Mouse (Mus musculus) spleen, adult 18-20 months (tissue): ENCODE data around the gene Hsp90b1.
"Not testable (repeated sequence)": the region's sequence is repeated elsewhere in the genome, so short reads cannot be mapped to it uniquely, and the experiment has no call there.

ENCODE experiments used
- DNase-seq, 2 experiments: peaks; one replicate each; pipeline ENCODE4 v3.0.0; 2022; ENCODE audit warnings: mixed read lengths in 2 of 2

The Hsp90b1 gene

DNA sequence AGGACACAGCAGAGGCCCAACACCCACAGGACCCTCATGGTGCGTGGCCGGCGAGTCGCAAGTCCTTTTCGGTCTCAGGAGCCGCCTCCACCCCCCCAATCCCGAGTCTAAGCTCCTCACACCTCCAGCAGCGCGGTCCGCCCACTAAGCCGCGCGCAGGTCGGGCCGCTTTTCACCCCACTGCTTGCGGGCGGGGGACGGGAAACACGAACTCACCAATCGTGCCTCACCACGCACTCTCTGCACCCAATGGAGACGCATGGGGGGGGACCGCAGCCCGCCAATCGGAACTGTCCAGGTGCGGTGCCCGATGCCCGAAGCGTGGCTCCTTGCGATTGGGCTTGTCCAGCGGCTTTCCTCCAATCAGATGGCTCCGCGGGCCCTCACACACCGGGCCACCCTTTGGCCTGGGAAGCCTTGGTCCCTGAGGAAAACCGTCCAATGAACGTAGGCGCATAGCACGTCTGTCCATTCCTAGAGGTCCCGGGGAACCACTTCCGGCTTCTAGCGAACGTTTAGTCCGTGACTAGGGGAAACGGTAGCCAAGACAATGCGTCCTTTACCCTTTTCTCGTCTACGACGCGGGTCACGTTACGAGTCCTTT is at the start of gene Hsp90b1, which contains the start of gene Ttc41:
Hsp90b1 (minus strand) TSS at position 192 of the 604 bp plus-strand sequence.
Ttc41 (plus strand) TSS at position 494 of the 604 bp plus-strand sequence.
- peak; percentile 92 to 98 for DNase-seq

DNA sequence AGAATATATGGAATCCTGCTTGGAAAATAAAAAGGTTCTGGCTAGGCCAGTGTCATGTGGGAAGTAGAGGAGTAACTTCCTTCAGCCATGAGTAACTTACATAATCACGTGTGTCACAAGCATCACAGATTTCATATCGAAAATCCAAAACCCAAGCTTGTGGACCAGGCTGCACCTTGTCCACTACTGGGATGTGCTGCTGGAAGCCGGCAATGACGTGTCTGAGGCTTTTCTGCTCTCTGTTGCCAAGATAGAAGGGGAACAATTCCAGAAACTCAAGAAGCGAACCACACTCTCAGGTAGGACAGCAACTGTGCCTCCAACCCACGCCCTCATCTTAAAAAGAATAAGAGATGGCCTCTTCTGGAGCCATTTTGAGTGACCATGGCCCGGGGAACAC is 39.0 kb upstream of the Hsp90b1 start:
- no peak for DNase-seq

DNA sequence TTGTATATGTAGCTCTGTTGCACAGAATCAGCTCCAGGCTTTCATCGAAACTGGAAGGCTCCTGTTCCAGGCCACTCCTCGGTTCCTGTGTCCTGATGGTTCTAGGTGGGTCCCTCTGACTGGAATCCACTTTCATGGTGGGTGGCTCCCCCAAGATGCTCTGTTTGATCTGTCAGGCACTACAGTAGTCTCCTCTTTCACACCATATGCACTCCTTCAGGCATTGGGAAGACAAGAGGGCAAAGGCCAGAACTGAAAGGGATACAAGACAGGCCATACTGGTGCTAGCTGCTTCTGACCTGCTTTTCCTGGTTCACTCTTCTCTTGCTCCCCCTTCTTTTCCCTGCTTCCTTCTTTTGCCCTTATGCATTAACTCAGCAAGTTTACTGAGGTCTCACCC is 37.6 kb upstream of the Hsp90b1 start:
- no peak for DNase-seq

DNA sequence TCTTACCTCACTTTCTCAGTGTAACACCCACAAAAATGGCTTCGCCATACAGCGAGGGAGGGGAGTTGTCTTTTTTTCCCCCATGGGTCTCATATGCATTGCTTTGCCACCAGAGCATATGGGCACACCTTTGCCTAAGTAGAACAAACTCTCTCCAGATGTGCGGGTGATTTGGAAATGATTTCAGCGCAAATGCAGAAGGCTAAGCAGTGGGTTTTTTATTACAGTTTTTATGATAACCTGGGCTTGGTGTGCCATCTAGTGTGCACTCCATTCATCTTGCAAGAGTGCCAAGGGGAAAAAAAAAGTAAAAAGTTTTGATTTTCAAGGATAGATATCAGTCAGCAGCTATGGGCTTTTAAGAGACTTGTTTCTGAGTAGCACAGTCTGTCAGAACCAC is 29.7 kb upstream of the Hsp90b1 start:
- no peak for DNase-seq

DNA sequence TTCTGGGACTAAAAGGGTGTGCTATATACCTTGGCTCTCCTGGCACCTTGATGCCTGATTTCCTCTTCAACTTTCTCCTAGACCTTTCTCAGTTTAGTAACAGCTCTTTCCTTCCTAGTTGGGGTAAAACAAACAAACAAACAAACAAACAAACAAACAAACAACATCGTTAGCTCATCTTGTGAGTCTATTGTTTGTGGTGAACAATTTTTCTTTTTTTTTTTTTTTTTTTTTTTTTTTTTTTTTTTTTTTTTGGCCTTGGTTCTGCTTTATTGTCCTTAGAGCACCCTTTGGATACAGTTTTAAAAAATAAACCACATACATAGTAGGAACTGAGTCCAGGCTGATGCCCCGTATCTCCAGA is 26.2 kb upstream of the Hsp90b1 start:
- DNase-seq, result no peak

DNA sequence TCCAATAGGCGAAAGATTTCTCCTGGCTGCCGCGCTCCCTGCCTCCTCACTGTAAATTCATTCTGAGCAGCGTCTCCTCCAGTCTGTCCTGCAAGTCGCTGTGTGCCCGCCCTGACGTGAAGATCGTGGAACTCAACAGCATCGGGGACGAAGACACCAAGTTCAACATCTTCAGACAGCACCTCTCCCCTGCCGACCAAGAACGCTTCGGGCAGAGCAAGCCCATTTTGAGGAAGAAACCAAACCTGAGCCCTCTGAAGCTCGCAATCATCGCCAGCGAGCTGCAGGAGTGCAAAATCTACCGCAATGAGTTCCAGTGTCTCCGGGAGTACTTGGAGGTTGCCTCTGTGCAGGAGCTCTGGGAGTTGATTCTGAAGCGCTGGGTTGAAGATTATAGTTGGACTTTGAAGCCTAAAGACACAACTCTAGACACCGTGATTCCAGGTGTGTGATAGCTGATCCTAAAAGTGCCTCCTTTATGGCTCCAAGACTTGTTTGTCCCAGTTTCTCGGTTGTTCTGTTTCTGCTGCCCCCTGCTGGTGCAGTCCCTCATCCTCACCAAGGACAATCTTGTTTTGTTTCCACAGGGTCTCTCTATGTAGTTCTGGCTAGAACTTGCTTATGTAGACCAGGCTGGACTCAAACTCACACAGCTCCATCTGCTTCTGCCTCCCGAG is 25.7 kb upstream of the Hsp90b1 start:
- peak; percentile 66 to 88 for DNase-seq

DNA sequence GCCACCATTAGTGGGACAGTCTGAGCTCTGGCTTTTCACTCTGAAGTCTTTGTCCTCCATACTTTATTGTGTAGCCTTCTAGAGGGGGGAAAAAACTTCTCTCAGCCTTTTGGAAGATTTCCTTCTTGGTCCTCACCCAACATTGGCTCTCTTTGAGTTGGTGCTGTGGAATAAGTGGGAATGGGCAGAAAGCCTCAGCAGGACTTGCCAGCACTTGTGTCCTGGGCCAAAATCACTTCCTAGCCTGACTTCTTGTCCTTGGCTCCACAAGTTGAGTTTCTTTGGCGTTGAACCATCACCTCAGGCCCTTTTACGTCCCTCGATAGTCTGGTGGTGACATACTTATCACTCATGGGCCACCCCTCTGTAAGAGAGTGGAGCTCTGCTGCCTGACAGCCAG is 22.9 kb upstream of the Hsp90b1 start:
- DNase-seq, result no peak

DNA sequence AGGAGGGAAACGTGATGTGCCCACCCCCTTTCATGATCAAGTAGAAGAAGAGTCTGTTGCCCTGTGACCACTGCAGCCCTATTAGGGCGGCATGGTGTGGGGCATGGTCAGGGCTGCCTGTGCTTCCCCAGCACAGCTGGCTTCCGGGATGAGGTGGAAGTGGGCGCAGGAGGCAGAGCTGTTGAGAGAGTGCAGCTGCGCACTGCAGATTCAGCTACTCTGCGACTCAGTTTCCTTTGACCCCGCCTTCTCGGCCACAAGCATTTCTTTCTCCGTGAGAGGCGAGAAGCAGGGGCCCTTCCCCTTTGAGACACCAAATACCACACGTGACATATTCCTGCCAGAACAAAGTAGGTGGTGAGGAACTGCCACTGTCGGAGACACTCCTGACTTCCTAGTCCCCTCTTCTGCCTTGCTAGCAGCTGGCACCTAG is 22.3 kb upstream of the Hsp90b1 start:
- DNase-seq, result peak; percentile 58 to 71

DNA sequence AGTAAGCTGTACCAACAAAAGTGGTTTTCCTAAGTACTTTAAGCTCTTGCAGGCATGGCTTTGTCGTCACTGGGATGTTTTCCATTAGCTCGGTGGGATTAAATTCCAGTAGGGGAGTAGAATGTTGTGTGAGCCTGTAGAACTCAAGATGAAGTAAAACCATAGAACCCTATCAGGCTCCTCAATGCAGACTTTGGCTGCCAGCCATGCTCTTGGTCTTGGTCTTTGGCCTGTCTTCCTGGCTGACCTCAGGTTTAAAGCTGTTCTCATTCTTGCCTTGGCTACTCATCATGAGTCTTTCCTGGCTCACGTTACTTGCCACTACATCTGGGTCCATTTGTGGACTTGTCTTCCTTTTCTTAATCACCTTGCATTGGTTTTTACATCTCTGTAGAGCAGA is 6.8 kb upstream of the Hsp90b1 start:
- no peak for DNase-seq

DNA sequence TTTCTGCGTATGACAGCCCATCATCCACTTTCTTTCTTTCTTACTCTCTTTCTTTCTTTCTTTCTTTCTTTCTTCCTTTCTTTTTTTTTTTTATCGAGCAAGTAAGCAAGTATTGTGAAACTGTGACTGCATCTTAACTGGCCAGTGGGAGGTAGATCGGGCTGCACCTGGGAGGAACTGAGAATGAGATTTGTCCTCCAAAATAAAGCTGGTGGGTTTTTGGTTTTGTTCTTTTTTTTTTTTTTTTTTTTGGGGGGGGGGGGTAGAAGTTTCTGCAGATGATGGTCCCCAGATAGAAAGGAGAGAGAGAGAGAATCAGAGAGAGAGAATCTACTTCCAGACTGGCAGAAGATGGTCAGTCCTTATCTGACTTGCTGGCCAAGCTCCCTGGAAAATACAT is 1.8 kb upstream of the Hsp90b1 start:
- DNase-seq, result no peak

DNA sequence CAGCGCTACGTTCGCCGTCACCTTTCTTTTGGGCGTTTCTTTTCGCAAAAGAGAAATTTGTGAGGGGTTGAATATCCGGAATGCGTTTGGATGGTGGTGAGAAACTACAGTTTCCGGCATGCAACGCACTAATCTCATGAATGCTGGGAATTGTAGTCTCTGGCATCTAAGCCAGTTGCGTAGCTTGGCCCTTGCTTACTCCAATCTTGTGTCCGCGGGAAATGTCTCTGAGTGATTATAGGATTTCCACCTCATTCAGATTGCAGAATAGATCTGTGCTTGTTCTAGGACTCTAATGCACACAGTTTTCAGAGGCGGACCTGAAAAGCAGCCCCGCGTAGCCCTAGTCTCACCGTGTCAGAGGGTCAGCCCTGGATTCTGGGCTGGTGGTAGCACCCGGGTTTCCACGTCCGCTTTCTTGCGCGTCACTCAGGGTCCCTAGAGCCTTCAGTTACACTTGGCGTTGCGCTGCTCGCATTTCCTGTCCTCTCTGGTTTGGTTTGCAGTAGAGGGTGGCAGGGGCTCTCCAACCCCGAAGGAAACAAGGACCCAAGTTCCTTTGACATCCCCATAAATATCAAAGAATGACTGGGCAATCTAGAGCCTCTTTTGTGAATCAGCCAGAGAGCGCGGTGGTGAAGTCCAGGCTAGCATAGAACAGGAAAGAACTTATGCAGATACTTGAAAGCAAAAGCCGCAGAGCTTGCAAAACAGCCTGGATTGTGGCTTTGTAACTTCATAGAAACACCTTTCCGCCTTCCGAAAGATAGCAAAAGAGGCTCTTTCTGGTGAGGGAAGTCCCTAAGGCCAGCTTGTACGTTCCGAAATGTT is 828 bp upstream of the Hsp90b1 start:
- peak; percentile 75 for DNase-seq

DNA sequence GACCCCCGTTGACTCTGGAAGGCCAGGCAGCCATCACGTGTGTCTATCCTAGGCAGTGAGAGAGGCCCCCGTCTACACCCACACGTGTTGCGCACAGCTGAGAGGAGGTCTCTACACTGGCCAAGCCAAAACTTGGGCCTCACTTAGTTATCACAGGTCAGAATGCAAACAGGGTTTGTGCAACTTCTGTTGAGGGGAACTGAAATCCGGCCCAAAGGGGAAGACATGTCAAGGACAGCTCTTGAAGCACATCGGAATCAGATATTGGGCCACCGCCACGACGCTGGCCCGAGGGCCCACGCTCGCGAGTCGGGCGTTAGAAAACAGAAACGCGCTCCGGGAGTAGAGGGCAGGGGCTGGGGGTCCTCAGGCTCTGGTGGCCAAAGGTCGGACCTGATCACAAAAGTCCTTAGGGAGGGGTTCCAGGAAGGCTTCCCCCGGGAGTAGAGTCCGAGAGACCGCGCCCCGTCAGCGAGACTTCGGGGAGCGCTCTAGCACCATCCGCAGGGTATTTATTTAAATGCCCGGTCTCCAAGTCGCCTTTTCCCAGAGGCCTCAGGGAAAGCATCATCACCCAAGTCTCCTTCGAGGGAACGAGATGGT is 619 bp downstream of the Hsp90b1 start:
- DNase-seq, result peak; percentile 33 to 43

DNA sequence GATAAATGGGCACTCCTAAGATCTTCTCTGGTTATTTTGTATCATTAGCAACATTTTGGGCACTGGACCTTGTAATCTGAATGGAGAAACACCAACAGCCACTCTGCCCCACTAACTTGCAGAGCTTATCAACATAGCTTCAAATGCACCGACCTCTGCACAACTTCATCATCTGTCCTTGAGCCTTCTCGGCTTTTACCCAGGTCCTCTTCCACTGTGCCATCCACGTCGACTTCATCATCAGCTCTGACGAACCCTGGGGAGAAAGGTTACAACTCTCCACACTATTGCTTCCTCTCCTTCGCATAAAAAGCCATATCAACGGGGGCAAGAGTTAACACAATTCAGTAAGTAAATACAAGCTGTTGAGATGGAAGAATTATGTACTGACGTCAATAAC is 1.2 kb downstream of the Hsp90b1 start:
- no peak for DNase-seq

DNA sequence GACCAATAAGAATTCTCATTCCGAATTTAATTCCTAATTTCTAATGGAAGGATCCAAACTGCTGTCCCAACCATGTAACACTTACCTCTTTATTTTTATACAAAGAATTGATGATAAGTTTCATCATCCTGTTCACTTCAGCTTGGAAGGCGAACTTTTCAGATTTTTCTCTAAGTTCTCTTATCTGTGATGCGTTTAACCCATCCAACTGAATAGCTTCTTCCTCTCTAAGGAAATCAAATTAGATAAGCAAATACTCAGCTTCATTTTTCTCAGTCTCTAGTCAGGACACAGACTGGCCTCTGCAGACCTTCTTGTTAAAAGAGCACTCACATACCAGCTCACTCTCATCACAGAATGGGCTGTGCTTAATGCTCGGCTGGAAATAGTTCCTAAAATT is 1.9 kb downstream of the Hsp90b1 start:
- DNase-seq, result no peak

DNA sequence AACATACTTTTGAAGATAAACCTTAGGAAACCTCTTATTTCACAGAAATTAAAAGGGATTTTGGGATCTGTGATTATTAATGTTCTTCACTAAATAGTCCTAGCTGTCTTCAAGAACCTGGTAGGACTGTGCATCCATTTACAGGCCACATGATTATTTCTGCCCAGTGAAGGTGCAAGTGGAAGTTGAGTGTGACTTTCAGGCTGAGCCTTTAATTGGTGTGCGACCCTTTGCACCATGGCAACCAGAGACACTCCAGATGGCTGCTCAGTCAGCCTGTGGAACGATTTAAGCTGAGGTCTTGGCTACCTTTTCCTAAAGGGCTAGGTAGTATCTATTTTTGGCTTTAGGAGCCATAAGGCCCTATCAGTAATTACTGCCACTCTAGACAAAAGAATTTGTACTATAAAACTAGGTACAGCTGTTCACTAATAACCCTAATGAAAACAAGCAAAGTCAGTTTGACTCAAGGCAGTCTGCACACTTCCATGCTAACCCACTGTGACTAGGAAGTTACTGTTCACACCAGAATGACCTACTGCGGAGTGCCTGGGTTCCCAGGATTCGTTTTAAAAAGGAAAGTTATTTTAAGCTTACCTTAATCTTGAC is 2.9 kb downstream of the Hsp90b1 start:
- no peak for DNase-seq

DNA sequence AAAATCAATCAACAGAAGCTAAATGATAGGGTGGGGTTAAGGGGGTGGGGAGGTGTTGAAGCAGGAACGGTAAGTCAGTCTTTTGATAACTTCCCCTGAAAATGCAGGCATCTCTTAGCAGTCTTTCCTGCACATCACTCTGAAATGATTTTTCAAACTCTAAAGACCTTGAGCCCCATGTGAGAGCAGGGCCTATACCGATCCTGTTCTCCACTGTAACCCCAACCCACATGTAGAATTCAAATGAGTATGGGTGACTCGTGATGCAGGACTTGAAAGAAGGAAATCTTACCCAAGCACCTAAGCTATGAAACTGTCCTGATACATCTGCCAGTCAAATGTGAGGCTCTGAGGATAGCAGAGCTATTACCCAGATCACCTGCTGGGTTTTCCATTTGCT is 4.3 kb downstream of the Hsp90b1 start:
- DNase-seq, result no peak

DNA sequence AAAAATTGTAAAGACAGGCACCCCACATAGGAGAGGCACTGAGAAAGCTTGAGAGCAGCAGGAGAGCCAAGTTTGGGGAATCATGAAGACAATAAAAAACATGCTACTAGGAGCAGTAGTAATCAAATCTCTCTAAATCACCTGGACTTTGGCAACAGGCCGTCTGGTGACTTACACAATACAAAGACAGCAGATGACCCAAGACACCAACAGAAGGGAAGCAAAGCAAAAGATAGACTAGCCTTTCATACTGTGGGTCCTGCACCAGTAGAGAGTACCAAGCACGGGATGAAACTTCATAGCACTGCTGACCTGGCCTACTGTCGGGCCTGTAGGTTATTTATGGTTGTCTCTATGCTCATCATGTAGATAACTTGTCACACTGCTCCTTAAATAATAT is 5.1 kb downstream of the Hsp90b1 start:
- no peak for DNase-seq

DNA sequence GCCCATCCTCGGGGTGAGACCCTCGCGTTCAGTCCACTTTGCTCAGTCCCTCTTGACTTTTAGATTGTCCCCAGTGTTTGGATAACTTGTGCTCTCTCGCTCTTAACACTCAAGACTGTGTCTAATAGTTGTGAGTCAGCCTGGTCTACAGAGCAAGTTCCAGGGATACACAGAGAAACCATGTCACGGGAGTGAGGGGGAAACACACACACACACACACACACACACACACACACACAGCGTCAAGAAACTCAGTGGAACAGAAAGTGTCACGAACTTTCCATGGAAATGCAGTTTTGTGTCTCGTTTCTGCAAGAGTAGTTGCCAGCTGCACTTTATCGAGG is 19.3 kb downstream of the Hsp90b1 start:
- not testable (repeated sequence) for DNase-seq

DNA sequence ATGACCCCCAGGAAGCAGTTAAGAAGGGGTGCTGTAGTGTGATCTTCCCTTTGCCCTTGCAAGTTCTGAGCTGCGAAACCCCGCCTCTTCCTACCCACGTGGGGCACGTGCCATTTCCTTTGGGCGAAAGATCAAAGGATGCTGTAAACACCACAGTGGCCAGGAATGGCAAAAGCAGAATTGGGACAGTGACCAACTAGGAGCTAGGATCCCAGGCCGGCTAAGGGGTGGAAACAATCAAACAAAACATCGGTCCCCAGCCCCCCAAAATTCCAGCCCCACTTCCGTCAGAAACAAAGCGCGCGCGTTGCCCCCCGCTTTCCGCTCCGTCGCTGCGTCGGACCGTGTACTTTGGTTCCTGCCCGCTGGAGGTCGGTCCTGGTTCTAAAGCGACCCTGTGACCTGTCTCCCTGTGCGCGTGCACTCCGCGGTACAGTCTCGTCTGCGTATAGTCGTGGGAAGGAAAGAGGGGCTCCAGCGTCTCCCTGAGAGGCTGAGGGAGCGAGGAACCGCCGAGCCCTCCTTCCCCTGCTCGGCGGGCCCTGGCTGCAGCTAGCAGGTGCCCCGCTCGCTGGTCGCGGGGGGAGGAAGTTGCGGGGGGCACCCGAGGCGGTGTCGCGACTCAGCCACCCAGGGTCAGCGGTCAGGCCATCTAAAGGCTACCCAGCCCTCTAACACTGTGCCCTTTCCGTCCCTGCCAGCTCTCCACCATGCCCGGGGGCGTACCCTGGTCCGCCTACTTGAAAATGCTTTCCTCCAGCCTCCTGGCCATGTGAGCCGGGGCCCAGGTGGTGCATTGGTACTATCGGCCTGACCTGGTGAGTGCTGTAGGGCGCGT is 19.9 kb downstream of the Hsp90b1 start:
- peak; percentile 66 to 86 for DNase-seq

DNA sequence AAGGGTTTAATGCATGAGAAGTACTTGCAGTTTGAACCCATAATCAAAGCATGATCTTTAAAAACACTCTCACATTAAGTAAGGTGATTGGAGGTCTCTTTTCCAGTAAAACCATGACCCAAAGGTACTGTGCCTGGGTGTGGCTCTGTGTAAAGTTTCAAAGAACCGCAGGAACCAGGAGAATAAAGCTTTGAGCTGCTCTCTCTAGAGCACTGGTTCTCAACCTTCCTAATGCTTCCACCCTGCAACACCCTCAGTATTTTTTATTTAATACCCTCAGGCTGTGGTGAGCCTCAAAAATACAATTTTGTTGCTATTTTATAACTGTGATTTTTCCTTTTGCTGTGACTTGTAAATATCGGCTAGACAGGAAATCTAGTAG is 20.5 kb downstream of the Hsp90b1 start:
- not testable (repeated sequence) for DNase-seq

DNA sequence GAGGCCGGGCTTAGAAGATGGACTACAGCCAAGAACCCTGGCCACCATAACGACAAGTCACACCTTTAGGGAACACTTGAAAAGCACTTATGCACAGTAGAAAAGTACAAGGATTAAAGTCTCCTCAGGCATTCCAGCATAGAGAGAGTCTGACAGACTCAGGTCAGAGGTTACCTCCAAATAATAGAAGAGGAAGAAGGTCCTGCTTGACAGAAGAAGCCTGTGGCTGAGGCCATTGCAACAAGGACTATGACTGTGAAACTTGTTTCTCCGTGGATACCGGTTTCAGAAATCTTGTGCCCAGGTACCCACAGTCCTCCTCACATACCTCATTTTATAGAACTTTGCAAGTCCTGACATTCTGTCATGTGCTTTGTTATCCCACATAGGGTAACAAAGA is 34.8 kb downstream of the Hsp90b1 start:
- not testable (repeated sequence) for DNase-seq
